Mouse (Mus musculus) embryo, embryonic 9.5 days (tissue): ENCODE results near the gene Fmnl3.
A peak's percentile ranks its signal among the peaks of the same experiment; 100 is the strongest.

Source experiments
- DNase-seq: peaks from one replicate; pipeline ENCODE4 v3.0.0-alpha.2; 2017; ENCODE audit errors: extremely low spot score

Fmnl3 gene

DNA sequence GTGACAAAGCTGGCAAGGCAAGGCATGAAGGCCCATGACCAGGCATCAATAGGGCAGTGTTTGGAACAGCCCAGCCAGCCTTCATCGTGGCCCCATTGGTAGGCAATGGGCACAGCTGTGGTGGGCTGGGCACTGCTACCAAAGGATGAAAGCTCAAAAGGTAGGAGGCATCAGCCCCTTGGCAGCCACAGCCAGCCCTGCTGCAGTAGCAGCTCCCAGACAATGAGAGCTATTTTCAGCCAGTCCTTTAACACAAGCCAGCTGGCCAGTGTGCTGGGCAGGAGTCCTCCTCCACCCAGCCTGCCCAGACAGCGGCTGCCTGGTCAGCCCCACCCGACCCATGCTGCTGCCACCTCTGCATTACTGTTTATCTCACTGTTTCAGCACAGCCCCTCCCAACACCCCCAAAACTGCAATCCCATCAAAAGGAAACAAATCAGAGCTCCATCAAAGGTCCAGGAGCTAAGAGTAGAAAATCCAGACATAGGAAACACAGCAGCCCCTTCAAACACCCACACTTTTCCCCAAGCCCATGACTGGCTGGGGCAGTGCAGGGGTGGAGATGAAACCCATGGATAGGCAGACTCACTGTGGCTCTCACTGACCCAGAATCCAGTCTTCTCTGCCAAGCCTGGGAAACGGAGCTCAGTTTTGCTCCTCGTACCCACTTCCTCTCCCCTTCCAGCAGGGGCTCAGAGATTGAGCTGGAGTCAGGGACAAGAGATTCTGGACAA is 26.7 kb downstream of the Fmnl3 start:
- DNase-seq, result no peak

DNA sequence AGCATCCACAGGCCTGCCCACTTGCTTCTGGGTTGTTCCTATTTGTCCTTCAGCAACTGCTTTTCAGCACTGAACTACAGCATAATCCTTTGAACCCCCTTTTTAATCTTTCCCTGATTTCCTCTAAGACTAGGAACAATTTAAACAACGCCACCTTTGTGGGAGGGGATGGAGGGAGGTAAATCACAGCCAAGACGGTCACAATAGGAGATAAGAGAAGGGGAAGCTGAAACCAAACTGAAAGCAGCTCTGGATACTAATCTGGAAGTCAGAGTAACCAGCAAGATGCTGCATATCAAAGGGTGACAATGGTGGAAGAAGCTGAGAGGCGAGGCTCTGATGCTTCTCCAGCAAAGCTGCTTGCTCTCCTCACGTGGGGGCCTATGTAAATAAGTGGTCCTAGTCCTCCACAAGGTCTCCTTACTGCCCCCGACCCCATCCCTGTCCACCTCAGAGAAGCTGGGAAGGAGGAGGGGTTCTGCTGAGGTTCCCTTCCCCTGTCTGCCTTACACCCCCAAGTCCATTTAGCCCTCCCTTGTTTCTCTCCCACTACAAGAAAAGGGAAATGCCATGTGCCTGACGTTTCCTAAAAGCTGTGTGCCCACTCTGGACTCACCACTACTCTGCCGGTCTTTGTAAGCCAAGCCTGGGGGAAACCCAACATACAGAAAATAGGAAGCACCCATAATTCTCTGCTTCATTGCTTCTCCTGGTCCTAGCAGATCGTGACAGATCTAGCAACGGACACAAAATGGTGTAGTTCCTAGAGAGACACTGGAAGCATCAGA is 27.9 kb downstream of the Fmnl3 start:
- no peak for DNase-seq

DNA sequence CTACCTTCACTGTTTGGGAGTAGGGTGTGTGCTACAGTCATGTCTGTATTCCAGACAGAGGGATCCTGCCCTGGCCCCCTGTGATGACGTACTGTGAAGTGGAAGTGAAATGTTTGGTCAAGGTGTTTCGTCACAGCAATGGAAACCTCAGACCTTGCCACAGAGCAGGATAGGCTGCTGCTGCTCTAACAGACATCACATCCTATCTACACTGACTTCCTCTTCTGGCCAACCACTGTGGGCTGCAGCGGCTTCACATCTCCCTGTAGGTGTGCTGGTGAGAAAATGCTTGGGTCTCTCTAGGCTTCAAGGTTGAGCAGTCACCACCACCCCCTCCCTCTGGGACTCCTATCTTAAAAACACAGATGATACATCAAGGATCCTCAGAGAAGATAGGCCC is 29.2 kb downstream of the Fmnl3 start:
- DNase-seq, result no peak

DNA sequence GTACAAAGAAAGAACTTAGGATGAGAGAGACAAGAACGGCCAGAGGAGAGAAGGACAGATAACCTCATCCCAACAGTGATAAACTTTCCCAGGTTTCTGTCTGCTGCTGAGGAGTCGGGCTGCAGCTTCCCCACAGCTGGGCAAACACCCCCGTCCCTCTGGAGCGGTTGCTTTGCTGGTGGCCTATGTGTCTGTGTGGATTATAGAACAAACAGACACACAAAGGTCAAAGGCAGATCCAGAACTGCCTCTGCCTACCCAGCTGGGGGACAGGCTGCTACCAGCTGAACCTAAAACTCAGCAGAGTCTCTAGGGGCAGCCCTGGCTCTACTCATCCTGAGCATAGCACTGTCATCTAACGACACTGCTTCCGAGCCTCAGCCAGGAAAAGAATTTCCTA is 30.6 kb downstream of the Fmnl3 start:
- no peak for DNase-seq

DNA sequence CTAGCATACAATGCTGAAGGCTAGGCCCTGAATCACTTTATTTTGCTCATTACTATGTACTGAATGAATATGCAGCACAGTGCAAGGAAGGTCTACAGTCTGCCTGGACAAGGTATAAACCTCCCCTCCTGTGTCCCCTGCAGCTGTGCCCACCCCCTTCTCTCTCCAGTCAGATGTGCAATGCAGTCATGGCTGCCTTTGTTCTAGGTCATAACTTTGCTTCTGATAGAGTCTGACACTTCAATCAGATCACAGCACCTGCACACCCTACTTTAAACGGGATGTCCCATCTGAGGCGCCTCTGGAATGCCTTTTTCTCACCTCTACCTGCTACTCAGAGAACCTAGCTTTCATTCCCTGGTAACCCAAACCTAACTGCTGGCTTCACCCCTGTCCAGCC is 31.4 kb downstream of the Fmnl3 start:
- DNase-seq, result no peak

DNA sequence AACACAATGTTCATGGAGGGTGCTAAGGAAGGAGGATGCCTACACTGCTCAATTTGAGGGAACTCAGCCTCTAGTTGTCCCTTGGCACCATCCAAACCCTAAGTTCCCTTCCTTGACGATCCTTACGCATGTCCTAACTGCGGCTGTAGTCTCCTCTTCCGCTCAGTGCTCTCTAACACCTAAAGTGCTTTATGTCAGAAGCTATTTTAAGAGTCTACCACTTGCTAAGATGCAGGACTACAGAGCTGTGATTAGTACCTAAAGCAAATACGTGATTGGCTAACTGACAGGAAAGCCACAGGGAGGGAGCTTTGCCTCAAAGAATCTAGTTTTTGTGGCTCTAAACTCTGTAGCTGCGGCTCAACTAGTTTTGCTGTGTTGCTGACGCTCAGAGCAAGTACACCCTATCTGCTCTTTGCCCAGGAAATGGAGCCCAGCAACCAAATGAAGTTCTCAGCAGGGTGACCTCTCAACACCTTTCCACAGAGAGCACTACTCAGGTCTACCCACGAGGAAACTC is 34.4 kb downstream of the Fmnl3 start:
- DNase-seq, result no peak

DNA sequence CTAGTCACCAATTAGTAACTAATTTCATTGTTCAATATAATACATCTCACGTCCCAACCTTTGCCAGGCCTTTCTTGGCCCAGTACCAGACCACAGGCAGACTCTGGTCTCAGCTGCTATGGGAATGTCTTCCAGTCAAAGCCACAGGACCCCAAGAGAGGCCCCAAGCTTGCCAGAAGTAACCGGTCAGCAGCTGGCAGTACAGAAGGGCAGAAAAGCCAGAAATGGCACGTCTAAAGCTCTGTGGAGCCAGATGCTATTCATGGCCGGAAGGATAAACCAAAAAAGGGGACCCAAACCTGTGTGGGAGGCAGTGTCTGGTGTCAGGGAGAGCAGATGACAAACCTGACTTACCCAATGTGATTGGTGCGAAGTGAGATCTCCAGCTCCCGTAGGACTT is 35.8 kb downstream of the Fmnl3 start:
- DNase-seq, result no peak

DNA sequence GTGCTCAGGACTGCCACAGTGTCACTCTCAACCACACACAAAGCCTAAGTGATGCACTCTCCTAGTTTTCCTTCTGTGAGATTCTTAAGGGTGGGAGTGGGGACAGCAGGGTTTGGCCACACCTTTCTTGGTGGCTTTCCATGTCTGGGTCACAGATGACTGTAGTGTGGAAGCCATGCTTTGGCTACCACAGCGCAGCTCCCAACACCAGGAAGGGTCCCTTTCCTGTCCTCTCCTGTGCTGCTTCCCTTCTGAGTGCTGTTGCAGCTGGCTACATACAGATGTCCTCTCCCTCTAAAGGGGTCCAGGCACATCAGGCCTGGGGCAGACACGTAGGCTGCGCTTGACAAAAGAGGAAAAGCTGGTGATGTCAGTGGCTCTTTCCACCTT is 36.6 kb downstream of the Fmnl3 start:
- no peak for DNase-seq

DNA sequence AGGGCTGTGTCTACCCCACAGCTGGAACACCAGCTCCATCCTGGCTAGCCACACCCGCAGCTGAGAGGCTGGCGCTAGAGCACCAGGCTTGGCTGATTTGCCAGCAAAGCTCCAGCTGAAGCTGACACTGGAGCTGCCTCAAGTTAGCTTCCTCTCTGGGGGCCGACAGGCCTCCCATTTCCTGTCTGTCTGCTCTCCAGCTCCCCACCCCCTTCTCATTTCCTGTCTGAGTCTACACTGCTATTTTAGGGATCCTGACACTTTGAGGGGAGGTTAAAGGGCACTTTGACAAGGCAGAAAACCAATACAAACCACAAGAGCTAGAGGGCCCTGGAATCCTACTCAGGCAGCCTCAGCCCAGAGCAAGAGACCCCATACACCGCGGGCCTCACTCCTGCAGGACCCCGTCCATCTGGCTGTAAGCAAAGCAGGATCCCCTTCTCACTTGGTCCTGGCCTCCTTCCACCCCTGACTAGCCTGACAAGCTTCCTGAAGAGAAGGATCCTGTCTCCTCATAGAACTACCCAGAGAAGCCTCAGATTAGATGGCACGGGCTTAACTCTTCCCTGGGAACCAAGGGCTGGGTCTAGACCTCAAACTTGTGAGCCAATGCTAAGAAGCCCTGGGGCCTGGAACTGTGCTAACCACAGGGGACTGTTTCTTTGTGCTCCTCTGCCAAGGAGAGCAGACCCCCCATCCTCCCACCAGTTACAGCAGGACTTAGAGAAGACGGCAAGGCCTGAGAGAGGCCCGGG is 37.2 kb downstream of the Fmnl3 start:
- DNase-seq, result peak; percentile 78

DNA sequence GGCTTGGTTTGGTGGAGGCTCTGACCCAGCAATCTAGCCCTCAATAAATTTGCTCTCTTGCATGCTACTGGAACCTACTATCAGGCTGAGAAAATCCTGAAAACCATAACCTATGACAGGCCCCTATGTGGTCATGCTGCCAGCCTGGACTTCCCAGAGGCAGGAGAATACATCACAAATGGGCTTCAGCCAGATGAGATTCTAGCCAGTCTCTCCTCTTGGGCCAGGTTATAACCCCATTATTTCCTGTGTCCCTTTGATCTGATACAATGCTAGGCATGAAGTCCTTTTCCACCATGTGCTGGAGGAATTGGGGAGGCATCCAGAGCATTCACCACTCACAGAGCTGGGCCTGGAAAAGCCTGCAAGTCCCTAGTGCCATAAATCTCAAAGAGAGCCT is 38.2 kb downstream of the Fmnl3 start:
- DNase-seq, result no peak

DNA sequence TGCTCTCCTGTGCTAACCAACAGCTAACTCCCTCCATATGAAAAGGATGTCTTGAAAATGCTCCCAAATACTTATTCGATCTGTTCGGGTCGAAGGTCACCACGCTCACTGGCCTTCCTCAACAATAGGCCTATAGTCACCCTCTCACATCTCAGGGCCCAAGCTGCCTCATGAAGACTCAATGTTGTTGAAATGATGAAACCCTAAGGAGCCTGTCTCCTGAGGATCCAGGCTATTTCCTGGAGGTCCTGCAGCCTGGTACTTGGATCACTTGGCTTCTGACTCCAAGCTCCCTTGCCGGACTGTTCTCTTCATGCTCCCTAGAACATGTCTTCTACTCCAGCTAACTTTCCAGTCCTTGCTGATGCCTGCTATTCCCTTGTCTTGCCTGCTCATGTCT is 38.9 kb downstream of the Fmnl3 start:
- no peak for DNase-seq

DNA sequence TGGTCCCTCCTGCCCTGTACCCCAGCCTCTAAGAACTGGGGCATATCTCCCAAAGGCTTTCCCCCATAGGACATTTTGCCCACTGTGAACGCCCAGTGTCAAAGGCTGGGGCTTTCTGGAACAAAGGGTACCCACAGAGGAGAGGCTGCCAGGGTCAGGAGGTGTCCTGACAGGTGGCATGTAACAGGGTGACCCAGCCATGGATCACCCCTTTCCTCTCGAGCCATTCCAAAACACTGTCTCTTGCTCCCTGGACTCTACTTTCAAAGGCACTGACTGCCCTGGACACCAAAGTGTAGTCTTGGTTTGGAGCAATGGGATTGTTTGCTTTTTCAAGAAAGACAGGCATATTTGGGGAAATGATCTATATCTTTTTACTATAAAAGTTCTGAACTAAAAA is 40.0 kb downstream of the Fmnl3 start:
- no peak for DNase-seq

DNA sequence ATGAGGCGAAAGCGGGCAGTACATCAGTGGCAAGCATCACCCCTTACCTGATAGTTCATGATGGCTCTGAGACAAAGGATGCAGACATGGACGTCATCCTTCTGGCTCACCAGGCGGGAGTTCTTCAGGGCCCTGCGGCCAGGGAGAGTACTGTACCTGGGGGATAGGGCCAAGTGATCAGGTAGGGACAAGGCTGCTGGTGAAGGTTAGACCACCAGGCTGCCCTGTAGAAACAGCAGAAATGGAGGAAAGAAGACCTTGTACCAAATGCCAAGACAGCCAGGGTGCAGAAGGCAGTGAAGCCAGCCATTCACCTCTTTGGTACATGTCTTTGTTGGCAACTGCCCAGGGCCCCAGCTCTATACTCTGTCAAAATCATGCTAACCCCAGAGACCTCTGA is 42.3 kb downstream of the Fmnl3 start:
- DNase-seq, result no peak

DNA sequence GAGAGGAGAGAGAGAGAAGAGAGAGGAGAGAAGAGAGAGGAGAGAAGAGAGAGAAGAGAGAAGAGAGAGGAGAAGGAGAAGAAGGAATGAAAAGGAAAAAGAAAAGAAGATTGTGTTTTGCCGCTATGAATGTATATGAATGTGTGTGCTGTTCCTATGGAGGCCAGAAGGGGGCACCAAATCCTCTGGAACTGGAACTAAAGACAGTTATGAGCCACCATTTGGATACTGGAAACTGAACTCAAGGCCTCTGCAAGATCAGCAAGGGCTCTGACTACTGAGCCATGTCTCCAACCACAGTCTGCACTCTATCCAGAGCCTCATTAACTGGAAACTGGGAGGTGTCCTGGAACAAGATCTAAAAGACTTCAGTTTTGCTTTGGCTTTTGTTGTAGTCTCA is 43.3 kb downstream of the Fmnl3 start:
- DNase-seq, result no peak

DNA sequence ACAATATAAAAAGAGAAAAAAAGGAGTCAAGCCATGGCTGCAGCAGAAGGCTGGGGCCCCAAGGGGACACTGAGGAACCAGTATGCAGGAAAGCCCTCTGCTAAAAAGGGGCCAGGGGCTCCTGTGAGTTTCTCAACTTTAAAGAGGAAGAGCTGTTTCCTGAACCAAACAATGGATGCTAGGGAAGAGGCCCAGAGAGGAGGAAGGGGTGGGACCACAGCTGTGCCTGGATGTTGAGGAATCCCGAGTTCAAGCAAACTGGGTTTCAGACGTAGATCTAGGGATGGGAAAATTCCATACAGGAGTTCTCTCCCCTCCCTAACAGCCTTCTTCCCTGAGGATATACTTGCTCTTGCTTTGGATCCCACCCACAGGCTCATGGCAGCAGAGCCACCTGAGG is 43.9 kb downstream of the Fmnl3 start:
- DNase-seq, result no peak

DNA sequence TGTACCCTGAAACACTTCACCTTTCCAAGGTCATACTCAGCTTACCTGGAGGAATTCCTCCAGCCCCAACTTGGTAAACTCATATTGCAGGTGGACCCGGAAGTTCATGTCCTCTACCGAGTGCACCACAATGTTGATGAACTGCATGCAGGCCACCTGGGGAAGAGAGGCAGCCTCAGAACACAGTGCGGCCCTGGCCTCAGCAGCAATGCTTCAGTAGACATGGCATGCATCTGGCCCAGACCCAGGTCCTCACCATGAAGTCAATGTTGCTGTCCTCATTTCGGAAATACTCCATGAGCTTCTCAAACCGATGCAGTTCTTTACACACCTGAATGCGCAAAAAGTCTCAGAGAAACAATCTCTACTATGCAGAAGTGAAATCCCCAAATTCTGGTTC is 44.7 kb downstream of the Fmnl3 start:
- DNase-seq, result no peak

DNA sequence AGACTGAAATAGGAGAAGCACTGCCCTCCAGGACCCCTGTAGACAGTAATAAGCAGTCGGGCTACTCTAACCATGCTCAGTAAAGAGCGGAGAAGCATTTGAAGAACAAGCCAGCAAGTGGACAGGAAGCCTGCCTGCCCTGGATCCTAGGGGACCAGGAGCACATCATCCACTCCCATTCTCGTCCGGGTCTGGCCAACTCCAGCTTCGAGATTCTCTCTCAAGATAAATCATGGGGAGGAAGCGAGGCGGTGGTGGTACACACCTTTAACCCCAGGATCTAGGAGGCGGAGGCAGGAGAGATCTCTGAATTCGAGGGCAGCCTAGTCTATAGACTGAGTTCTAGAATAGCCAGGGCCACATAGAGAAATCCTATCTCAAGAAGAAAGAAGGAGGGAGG is 46.1 kb downstream of the Fmnl3 start:
- no peak for DNase-seq

DNA sequence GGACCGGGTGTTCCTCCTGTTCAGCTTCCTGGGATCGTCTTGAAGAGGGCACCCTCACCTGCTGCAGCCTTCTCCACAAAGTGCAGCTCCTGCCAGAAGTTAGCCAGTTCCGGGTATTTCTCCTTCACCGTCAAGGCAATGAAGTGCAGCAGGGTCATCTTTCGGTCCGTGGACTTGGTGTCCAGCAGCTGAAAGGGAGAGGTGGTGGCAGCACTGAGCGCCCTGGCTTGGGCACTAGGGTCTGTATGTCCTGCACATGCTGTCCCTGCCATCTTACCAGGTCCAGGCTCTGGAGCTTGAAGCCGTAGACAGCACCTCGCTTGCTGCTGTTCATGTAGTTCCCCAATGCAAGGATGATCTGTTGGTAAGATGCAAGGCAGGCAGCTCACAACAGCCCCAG is 49.3 kb downstream of the Fmnl3 start:
- DNase-seq, result no peak

DNA sequence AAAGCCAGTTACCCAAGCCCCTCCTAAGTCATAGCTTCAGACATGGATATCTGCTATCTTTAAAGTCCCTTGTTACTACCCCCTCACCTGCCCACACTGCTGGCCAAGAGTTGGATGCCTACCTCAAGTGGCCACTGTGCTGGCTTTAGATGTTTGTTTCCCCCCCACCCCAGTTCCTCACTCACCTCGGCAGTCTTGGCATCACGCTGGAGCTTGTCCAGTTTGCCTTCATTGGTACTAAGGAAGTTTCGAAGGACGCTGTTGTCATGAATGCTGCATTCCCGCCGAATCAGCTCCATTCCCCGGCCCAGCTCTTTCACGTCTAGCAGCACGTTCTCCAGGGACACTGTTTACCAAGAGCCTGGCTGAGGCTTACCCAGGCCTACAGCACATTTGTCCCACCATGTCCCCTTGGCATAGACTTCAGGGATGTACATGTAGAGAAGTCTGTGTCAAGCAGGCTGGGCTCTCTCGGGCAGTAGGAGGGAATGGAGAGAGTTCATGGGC is 50.1 kb downstream of the Fmnl3 start:
- no peak for DNase-seq

DNA sequence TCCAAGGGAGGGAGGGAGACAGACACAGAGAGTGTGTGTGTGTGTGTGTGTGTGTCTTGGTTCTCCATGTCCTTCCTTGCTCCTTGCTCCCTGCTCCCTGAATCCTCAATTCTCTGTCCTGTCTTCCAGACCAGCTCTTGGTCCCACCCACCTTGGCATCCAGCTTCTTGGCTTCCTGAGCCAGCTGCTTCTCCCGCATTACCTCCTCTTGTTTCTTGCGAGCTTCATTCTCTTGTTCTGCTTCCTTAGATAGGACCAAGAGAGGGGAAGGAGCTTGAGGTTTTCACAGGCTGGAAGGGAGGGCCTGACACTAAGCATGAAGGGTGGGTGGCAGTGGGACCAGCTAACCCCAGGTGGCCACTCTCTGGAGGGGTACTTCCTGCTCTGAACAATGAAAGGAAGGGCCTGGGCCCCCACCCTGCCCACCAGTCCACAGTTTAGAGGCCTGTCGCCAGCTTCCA is 50.8 kb downstream of the Fmnl3 start:
- DNase-seq, result no peak

DNA sequence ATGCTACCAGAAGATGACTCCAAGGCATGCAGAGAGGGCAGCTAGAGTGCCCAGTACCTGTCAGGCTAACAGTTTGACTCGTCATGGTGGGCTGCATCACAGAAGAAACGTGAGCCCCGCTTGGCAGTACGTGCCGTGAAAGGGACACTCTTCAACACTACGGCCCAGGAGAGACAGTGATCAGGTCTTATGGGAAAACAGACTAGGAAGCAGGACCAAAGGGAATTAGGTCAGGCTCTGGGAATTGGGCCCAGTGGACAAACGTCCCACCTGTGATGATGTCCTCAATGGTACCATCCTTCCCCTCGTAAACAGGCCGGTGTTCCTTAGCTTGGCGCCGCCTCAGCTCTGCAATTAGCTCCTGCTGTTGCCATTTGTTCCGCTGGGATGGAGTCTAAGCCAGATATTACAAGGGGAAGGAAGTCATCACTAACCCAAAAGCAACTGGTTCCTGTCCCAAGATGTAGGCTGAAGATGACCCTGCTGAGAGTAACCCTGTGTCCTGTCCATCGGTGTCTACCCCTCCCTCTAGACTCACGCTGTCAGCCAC is 51.3 kb downstream of the Fmnl3 start:
- DNase-seq, result no peak

DNA sequence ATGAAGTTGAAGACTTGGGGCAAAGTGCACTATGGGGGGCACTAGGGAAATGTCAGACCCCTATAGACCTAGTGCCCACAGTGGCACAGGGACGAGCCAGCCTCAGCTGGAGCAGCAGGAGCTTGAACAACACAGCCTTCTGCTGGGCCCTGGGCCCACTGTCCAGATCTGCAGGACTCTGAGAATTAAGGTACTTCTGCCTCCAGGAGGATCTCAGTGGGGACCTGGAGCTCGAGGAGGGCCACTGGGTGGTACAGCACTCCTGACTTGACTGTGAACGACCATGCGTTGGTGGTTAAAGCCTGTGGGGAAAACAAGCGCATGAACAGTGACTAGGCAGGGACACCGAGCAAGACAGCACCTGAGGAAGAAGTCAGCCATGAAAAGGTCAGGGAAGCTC is 52.2 kb downstream of the Fmnl3 start:
- no peak for DNase-seq
